Mouse (Mus musculus): ENCODE measurements around the gene Rnps1. TPM values are rescaled to one million over a fixed set of nuclear protein-coding genes. Genes with fewer than 3 reads are reported as not detected.

The Rnps1 gene
- total and polyA plus RNA-seq, 2 experiments from 2014 or later = 260 to 350 TPM

- WGBS = 74% methylated on average over 5 of the region's 5 CpGs
- Histone ChIP-seq H3K36me3 (ENCODE audit: insufficient read depth, low read length) (peaks cover 34% of the 10 kb centered on the region), H3K9me3 (ENCODE audit: low read length) (no peaks in the 10 kb centered on the region), H3K4me2 (ENCODE audit: low read depth, low read length, poor library complexity, severe bottlenecking) (no peak overlapping the region), H3K27me3 (ENCODE audit: insufficient read depth, low read length) (no peaks in the 10 kb centered on the region), H3K4me1 (ENCODE audit: insufficient read depth, low read length) (no peaks in the 10 kb centered on the region), H3K27ac (ENCODE audit: low read depth, low read length) (no peak overlapping the region), H3K9ac (replicated peaks; ENCODE audit: low read length, poor library complexity, severe bottlenecking) (no peak overlapping the region), H3K4me3 (ENCODE audit: low read depth, low read length) (no peak overlapping the region)
- DNase-seq (ENCODE audit: low spot score) (peak; percentile 40), ATAC-seq (ENCODE audit: low FRiP score) (peak; percentile 33; the same call in 1 of the 2 replicates)
- TF ChIP-seq CTCF (IDR thresholded peaks at IDR 0.05) = peak; percentile 88
Observed at GRCm38 (mm10) chr17:24437016-24437415, 22.7 kb downstream of the Rnps1 start.

GRCm38 (mm10) chr17:24440377-24440776, 26.0 kb downstream of the Rnps1 start:
- Histone ChIP-seq H3K27ac (ENCODE audit: low read depth, low read length) (no peak overlapping the region), H3K4me3 (ENCODE audit: low read depth, low read length) (no peak overlapping the region), H3K36me3 (ENCODE audit: insufficient read depth, low read length) (peaks cover 66% of the 10 kb centered on the region), H3K4me1 (ENCODE audit: insufficient read depth, low read length) (no peaks in the 10 kb centered on the region), H3K4me2 (ENCODE audit: low read depth, low read length, poor library complexity, severe bottlenecking) (no peak overlapping the region), H3K9me3 (ENCODE audit: low read length) (no peaks in the 10 kb centered on the region), H3K27me3 (ENCODE audit: insufficient read depth, low read length) (no peaks in the 10 kb centered on the region), H3K9ac (replicated peaks; ENCODE audit: low read length, poor library complexity, severe bottlenecking) (no peak overlapping the region)
- DNase-seq (ENCODE audit: low spot score) (no peak), ATAC-seq (ENCODE audit: low FRiP score) (no peak)
- WGBS = 90% methylated on average over 8 of the region's 8 CpGs
- no peak for TF ChIP-seq CTCF (IDR thresholded peaks at IDR 0.05)

- no peaks in the 10 kb centered on the region for H3K9me3 ChIP-seq (ENCODE audit: low read length)
- no peaks in the 10 kb centered on the region for H3K27me3 ChIP-seq (ENCODE audit: insufficient read depth, low read length)
- no peaks in the 10 kb centered on the region for H3K4me1 ChIP-seq (ENCODE audit: insufficient read depth, low read length)
- peak; percentile 60 for TF ChIP-seq CTCF (IDR thresholded peaks at IDR 0.05)
- 41% methylated on average over 2 of the region's 2 CpGs for WGBS
- DNase-seq (ENCODE audit: low spot score) (peak; percentile 31), ATAC-seq (ENCODE audit: low FRiP score) (no peak)
- H3K9ac ChIP-seq (replicated peaks; ENCODE audit: low read length, poor library complexity, severe bottlenecking) = no peak overlapping the region
- no peak overlapping the region for H3K4me3 ChIP-seq (ENCODE audit: low read depth, low read length)
- H3K27ac ChIP-seq (ENCODE audit: low read depth, low read length) = no peak overlapping the region
- peaks cover 74% of the 10 kb centered on the region for H3K36me3 ChIP-seq (ENCODE audit: insufficient read depth, low read length)
- H3K4me2 ChIP-seq (ENCODE audit: low read depth, low read length, poor library complexity, severe bottlenecking) = no peak overlapping the region
Observed at GRCm38 (mm10) chr17:24441148-24441547, 26.8 kb downstream of the Rnps1 start.

GRCm38 (mm10) chr17:24442107-24442506, 27.7 kb downstream of the Rnps1 start:
- H3K9me3 ChIP-seq (ENCODE audit: low read length) = no peaks in the 10 kb centered on the region
- H3K36me3 ChIP-seq (ENCODE audit: insufficient read depth, low read length) = peaks cover 83% of the 10 kb centered on the region
- no peak for TF ChIP-seq CTCF (IDR thresholded peaks at IDR 0.05)
- no peaks in the 10 kb centered on the region for H3K27me3 ChIP-seq (ENCODE audit: insufficient read depth, low read length)
- 92% methylated on average over 14 of the region's 14 CpGs for WGBS
- DNase-seq (ENCODE audit: low spot score) (no peak), ATAC-seq (ENCODE audit: low FRiP score) (no peak)
- no peaks in the 10 kb centered on the region for H3K4me1 ChIP-seq (ENCODE audit: insufficient read depth, low read length)
- H3K27ac ChIP-seq (ENCODE audit: low read depth, low read length) = no peak overlapping the region
- no peak overlapping the region for H3K4me3 ChIP-seq (ENCODE audit: low read depth, low read length)
- H3K4me2 ChIP-seq (ENCODE audit: low read depth, low read length, poor library complexity, severe bottlenecking) = no peak overlapping the region
- no peak overlapping the region for H3K9ac ChIP-seq (replicated peaks; ENCODE audit: low read length, poor library complexity, severe bottlenecking)

- Histone ChIP-seq H3K27ac (ENCODE audit: low read depth, low read length) (no peak within 1 kb of the TSS), H3K9me3 (ENCODE audit: low read length) (no peaks in the 10 kb centered on the region), H3K36me3 (ENCODE audit: insufficient read depth, low read length) (peaks cover 87% of the 10 kb centered on the region), H3K27me3 (ENCODE audit: insufficient read depth, low read length) (no peaks in the 10 kb centered on the region), H3K4me3 (ENCODE audit: low read depth, low read length) (no peak within 1 kb of the TSS), H3K4me2 (ENCODE audit: low read depth, low read length, poor library complexity, severe bottlenecking) (no peak within 1 kb of the TSS), H3K4me1 (ENCODE audit: insufficient read depth, low read length) (no peaks in the 10 kb centered on the region), H3K9ac (replicated peaks; ENCODE audit: low read length, poor library complexity, severe bottlenecking) (no peak within 1 kb of the TSS)
- TF ChIP-seq CTCF (IDR thresholded peaks at IDR 0.05) = no peak
- 84% methylated on average over 7 of the region's 7 CpGs for WGBS
- ATAC-seq (ENCODE audit: low FRiP score) (no peak), DNase-seq (ENCODE audit: low spot score) (no peak)
Observed at GRCm38 (mm10) chr17:24442632-24443155, 28.3 kb downstream of the Rnps1 start, which contains the start of gene Dnase1l2. Dnase1l2 (minus strand) TSS chr17:24443105.

- Histone ChIP-seq H3K36me3 (ENCODE audit: insufficient read depth, low read length) (peaks cover 91% of the 10 kb centered on the region), H3K4me2 (ENCODE audit: low read depth, low read length, poor library complexity, severe bottlenecking) (no peak overlapping the region), H3K9me3 (ENCODE audit: low read length) (no peaks in the 10 kb centered on the region), H3K4me1 (ENCODE audit: insufficient read depth, low read length) (no peaks in the 10 kb centered on the region), H3K9ac (replicated peaks; ENCODE audit: low read length, poor library complexity, severe bottlenecking) (no peak overlapping the region), H3K27me3 (ENCODE audit: insufficient read depth, low read length) (no peaks in the 10 kb centered on the region), H3K4me3 (ENCODE audit: low read depth, low read length) (no peak overlapping the region), H3K27ac (ENCODE audit: low read depth, low read length) (no peak overlapping the region)
- no peak for ATAC-seq (ENCODE audit: low FRiP score)
- 95% methylated on average over 4 of the region's 4 CpGs for WGBS
- TF ChIP-seq CTCF (IDR thresholded peaks at IDR 0.05) = no peak
- DNase-seq (ENCODE audit: low spot score) = no peak
Observed at GRCm38 (mm10) chr17:24443409-24443808, 29.0 kb downstream of the Rnps1 start.
